Mouse (Mus musculus): ENCODE results near the gene Usp6nl. TPM values are rescaled to one million over a fixed set of nuclear protein-coding genes. Genes with fewer than 3 reads are reported as not detected.

Usp6nl gene
- polyA plus RNA-seq, 1 experiment from 2014 or later, result 25.3 TPM

- no peak for TF ChIP-seq CTCF (IDR thresholded peaks at IDR 0.05)
- in situ Hi-C loops (cut with MboI; ENCODE audit: low pct_unique_long_range_greater_than_20kb), result no loop called here
- DNase-seq (ENCODE audit: low read depth, low spot score), result no peak
- no peak for ATAC-seq
- H3K27me3 ChIP-seq, result no peaks in the 10 kb centered on the region
- CTCF ChIA-PET, result interaction anchor here (1.3 kb wide), 1 partner anchor 8 kb away, joined by 5 read pairs; no protein-coding TSS in a partner anchor
- POLR2A ChIA-PET, result no interaction called here
These were observed 9.1 kb downstream of the Usp6nl start for GRCm38 (mm10) chr2:6331324-6332137.

GRCm38 (mm10) chr2:6333570-6333969 is 11.1 kb downstream of the Usp6nl start:
- TF ChIP-seq CTCF (IDR thresholded peaks at IDR 0.05), result no peak
- DNase-seq (ENCODE audit: low read depth, low spot score), result no peak
- no peak for ATAC-seq
- H3K27me3 ChIP-seq, result no peaks in the 10 kb centered on the region
- CTCF ChIA-PET, result interaction anchor here (0.7 kb wide), 1 partner anchor 113 kb away, joined by 3 read pairs; no protein-coding TSS in a partner anchor
- in situ Hi-C loops (cut with MboI; ENCODE audit: low pct_unique_long_range_greater_than_20kb), result no loop called here
- POLR2A ChIA-PET, result interaction anchor here (0.6 to 0.7 kb wide), 2 partner anchors 58 to 180 kb away, joined by 3 read pairs; no protein-coding TSS in a partner anchor

GRCm38 (mm10) chr2:6334011-6334410 is 11.5 kb downstream of the Usp6nl start:
- in situ Hi-C loops (cut with MboI; ENCODE audit: low pct_unique_long_range_greater_than_20kb), result no loop called here
- ChIA-PET POLR2A (interaction anchor here (0.6 to 0.7 kb wide), 2 partner anchors 57 to 179 kb away, joined by 3 read pairs; no protein-coding TSS in a partner anchor), CTCF (no interaction called here)
- DNase-seq (ENCODE audit: low read depth, low spot score) (no peak), ATAC-seq (no peak)
- no peak for TF ChIP-seq CTCF (IDR thresholded peaks at IDR 0.05)
- no peaks in the 10 kb centered on the region for H3K27me3 ChIP-seq

GRCm38 (mm10) chr2:6335032-6335735 is 12.7 kb downstream of the Usp6nl start:
- DNase-seq (ENCODE audit: low read depth, low spot score), result no peak
- no peaks in the 10 kb centered on the region for H3K27me3 ChIP-seq
- no peak for TF ChIP-seq CTCF (IDR thresholded peaks at IDR 0.05)
- POLR2A ChIA-PET, result no interaction called here
- ATAC-seq, result no peak
- in situ Hi-C loops (cut with MboI; ENCODE audit: low pct_unique_long_range_greater_than_20kb), result no loop called here
- CTCF ChIA-PET, result interaction anchor here (0.9 to 1.4 kb wide), 2 partner anchors 14 to 122 kb away, joined by 3 read pairs; no protein-coding TSS in a partner anchor

- in situ Hi-C loops (cut with MboI; ENCODE audit: low pct_unique_long_range_greater_than_20kb), result no loop called here
- no peak for ATAC-seq
- TF ChIP-seq CTCF (IDR thresholded peaks at IDR 0.05), result no peak
These were observed 13.5 kb downstream of the Usp6nl start for GRCm38 (mm10) chr2:6336013-6336412.

GRCm38 (mm10) chr2:6336649-6337048 is 14.2 kb downstream of the Usp6nl start:
- DNase-seq (ENCODE audit: low read depth, low spot score) (no peak), ATAC-seq (no peak)
- POLR2A ChIA-PET, result no interaction called here
- in situ Hi-C loops (cut with MboI; ENCODE audit: low pct_unique_long_range_greater_than_20kb), result no loop called here
- no peaks in the 10 kb centered on the region for H3K27me3 ChIP-seq
- CTCF ChIA-PET, result no interaction called here
- no peak for TF ChIP-seq CTCF (IDR thresholded peaks at IDR 0.05)

More at GRCm38 (mm10) chr2:6336013-6336412, 13.5 kb downstream of the Usp6nl start:
- POLR2A ChIA-PET, result no interaction called here
- no peaks in the 10 kb centered on the region for H3K27me3 ChIP-seq
- DNase-seq (ENCODE audit: low read depth, low spot score), result no peak
- CTCF ChIA-PET, result interaction anchor here (1.4 kb wide), 1 partner anchor 13 kb away, joined by 3 read pairs; no protein-coding TSS in a partner anchor

GRCm38 (mm10) chr2:6337436-6337835 is 15.0 kb downstream of the Usp6nl start:
- ATAC-seq (no peak), DNase-seq (ENCODE audit: low read depth, low spot score) (no peak)
- H3K27me3 ChIP-seq, result no peaks in the 10 kb centered on the region
- in situ Hi-C loops (cut with MboI; ENCODE audit: low pct_unique_long_range_greater_than_20kb), result no loop called here
- CTCF ChIA-PET, result interaction anchor here (1.2 kb wide), 1 partner anchor 14 kb away, joined by 3 read pairs; no protein-coding TSS in a partner anchor
- no peak for TF ChIP-seq CTCF (IDR thresholded peaks at IDR 0.05)
- POLR2A ChIA-PET, result no interaction called here

GRCm38 (mm10) chr2:6338031-6338629 is 15.7 kb downstream of the Usp6nl start:
- POLR2A ChIA-PET, result no interaction called here
- ATAC-seq, result no peak
- no peak for DNase-seq (ENCODE audit: low read depth, low spot score)
- no peak for TF ChIP-seq CTCF (IDR thresholded peaks at IDR 0.05)
- CTCF ChIA-PET, result interaction anchor here (1.0 to 1.2 kb wide), 2 partner anchors 9 to 13 kb away, joined by 3 read pairs; no protein-coding TSS in a partner anchor
- H3K27me3 ChIP-seq, result no peaks in the 10 kb centered on the region
- in situ Hi-C loops (cut with MboI; ENCODE audit: low pct_unique_long_range_greater_than_20kb), result no loop called here

GRCm38 (mm10) chr2:6340439-6340838 is 18.0 kb downstream of the Usp6nl start:
- DNase-seq (ENCODE audit: low read depth, low spot score) (no peak), ATAC-seq (no peak)
- in situ Hi-C loops (cut with MboI; ENCODE audit: low pct_unique_long_range_greater_than_20kb), result no loop called here
- no peaks in the 10 kb centered on the region for H3K27me3 ChIP-seq
- POLR2A ChIA-PET, result interaction anchor here (1.8 kb wide), 1 partner anchor 9 kb away, joined by 5 read pairs; no protein-coding TSS in a partner anchor
- TF ChIP-seq CTCF (IDR thresholded peaks at IDR 0.05), result no peak
- CTCF ChIA-PET, result interaction anchor here (0.8 to 1.7 kb wide), 4 partner anchors 10 to 120 kb away, joined by 3 to 5 read pairs (median 4); no protein-coding TSS in a partner anchor

- CTCF ChIA-PET, result interaction anchor here (1.2 kb wide), 2 partner anchors 10 to 11 kb away, joined by 3 read pairs; no protein-coding TSS in a partner anchor
- TF ChIP-seq CTCF (IDR thresholded peaks at IDR 0.05), result no peak
- no peak for DNase-seq (ENCODE audit: low read depth, low spot score)
- POLR2A ChIA-PET, result no interaction called here
- in situ Hi-C loops (cut with MboI; ENCODE audit: low pct_unique_long_range_greater_than_20kb), result no loop called here
- ATAC-seq, result no peak
- no peaks in the 10 kb centered on the region for H3K27me3 ChIP-seq
These were observed 19.0 kb downstream of the Usp6nl start for GRCm38 (mm10) chr2:6341496-6341895.

Measured in Patski (cell line).